ENCODE assay signal across 12 mouse cellular contexts in the genomic region with DNA sequence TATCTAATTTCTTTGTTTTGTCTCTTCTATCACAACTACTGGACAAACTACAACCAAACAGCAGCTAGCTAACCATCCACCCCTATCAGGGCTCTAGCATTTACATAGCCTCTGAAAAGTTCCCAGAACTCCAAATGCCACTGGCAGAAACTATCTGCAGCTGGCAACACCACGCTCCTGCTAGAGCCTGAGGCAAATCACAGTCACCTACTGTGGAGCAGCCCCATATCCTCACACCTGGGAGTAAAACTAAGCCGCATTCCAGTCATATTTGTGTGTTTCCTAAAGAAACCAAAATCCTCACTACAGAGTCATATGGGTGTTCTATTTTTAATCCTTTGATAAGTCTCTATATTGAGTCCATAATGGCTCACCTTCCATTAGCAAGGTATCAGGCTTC.
"Had no signal": no experiment of that assay in that cellular context is flagged by ENCODE, and none has a peak within 500 bp of the region (broad histone marks: within the 10 kb centered on the region; RNA-seq: fewer than 3 reads in every experiment).

No protein-coding gene starts in this region.

- H3K4me3 ChIP-seq: limb, embryonic 12.5 days; limb, embryonic 15.5 days; liver, embryonic 12.5 days; liver, embryonic 15.5 days had no signal

- H3K9me3 ChIP-seq: limb, embryonic 15.5 days; liver, embryonic 12.5 days; liver, embryonic 15.5 days had no signal

- H3K4me2 ChIP-seq: limb, embryonic 12.5 days; limb, embryonic 15.5 days; liver, embryonic 15.5 days; midbrain, embryonic 11.5 days had no signal

- H3K27me3 ChIP-seq: limb, embryonic 12.5 days; limb, embryonic 15.5 days; liver, embryonic 12.5 days; liver, embryonic 15.5 days had no signal

- H3K9ac ChIP-seq: limb, embryonic 12.5 days; limb, embryonic 15.5 days; liver, embryonic 12.5 days; liver, embryonic 15.5 days had no signal

- H3K36me3 ChIP-seq: limb, embryonic 15.5 days; liver, embryonic 12.5 days; liver, embryonic 15.5 days had no signal

- H3K27ac ChIP-seq: limb, embryonic 12.5 days; limb, embryonic 15.5 days; liver, embryonic 12.5 days had no signal

- DNase-seq: left cerebral cortex, postnatal 4 days; lung, adult 2 months; lung, postnatal 14 days; lung, postnatal 4 days; midbrain, embryonic 14.5 days; thymus, adult 18-20 months; thymus, postnatal 36 days had no signal
